Mouse (Mus musculus): ENCODE data around the gene S100a11. TPM values are rescaled to one million over a fixed set of nuclear protein-coding genes. Genes with fewer than 3 reads are reported as not detected.
"Not testable (repeated sequence)": the region's sequence is repeated elsewhere in the genome, so short reads cannot be mapped to it uniquely, and the experiment has no call there.

The S100a11 gene
- total RNA-seq, 2 experiments from 2014 or later = 16.7 to 17.7 TPM

GRCm38 (mm10) chr3:93517343-93517742 lies 2.9 kb upstream of the S100a11 start:
- intact Hi-C loops (cut with DNase I) = no loop called here
- DNase-seq (ENCODE audit: low spot score in 2 of 2) = no peak

DNA sequence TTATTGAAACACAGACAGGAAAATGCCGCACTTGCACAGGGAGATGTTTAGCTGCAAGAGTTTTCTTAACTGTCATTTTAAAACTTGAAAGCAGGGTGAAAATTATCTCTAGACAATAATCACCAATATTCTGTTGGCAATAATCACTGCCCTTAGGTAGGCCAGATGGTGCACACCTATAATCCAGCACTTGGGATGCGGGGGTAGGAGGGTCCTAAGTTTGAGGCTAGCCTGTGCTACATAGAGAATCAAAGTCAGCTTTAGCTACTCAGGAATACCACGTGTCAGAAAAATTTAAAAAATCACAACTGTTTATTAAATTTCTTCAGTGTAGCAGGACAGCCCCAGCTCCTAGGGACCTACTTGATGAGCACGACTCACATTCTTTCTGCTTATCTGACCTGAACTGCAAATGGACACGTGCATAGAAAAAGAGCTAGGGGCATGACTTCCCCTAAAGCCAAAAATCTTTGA lies 395 bp upstream of the S100a11 start:
- intact Hi-C loops (cut with DNase I) = no loop called here
- no peak for DNase-seq (ENCODE audit: low spot score in 2 of 2)

DNA sequence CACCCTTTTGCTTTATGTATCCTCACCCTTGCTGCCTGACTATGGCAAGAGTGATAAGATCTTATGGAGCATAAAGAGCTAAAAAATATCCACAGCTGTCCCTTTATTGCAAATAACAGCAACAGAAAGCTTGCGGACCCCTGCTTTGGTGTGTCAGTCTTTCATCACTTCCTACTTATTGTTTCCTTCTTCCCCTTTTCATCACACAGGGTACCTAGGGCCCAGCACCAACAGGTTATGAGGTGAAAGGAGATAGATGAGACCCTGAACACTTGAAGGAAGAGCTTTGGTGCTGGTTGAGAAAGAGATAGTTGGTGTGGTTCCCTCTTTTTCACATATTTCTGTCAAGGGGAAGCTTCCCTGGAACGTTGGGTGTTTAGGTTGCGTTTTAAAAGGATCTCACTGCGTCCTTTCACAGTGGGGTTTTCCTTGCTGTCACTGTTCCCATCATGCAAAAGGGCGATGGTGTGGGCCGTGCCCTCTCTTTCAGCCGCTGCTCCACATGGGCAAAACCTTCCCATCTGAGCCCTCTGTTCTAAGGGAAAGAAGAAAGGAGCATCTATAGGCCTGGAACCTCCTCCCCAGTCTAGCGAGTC lies 1.3 kb downstream of the S100a11 start:
- no peak for DNase-seq (ENCODE audit: low spot score in 2 of 2)
- intact Hi-C loops (cut with DNase I) = no loop called here

DNA sequence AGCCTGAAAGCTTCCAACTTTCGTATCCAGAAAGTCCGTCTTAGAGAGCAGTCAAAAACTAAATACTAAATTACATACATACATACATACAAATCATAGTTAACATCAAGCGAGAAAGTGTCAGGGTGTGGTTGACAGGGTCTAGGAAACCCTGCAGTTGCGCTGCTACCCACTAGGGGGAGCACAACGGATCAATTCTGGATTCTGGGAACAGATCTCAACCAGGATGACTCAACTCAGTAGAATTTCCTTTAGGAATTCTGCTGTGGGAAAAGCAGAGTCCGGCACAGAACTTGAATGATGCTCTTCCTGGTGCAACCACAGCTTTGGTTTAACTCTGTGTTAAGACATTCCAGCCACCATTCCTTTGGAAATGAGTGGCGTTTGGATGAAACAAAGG lies 2.3 kb downstream of the S100a11 start:
- intact Hi-C loops (cut with DNase I) = no loop called here
- DNase-seq (ENCODE audit: low spot score in 2 of 2) = peak; percentile 54 to 61

DNA sequence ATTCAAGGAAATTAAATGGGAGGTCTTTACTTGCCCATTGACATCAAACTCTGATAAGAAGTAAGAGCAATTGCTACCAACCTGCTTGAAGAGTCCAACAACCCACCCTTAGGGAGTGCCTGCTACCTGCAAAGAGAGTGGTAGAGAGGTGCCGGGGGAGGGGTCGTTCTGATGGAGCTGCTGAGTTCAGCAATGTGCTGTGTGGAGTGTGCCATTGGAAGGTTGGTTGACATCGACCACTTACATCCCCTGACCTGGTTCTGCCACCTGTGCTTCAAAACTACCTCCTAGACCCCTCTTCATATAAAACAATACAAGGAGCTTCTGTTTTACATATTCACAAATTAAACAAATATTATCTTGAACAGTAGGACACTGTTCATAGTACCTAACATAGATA lies 7.0 kb downstream of the S100a11 start:
- intact Hi-C loops (cut with DNase I) = no loop called here
- no peak for DNase-seq (ENCODE audit: low spot score in 2 of 2)

- DNase-seq (ENCODE audit: low spot score in 2 of 2) = no peak
- intact Hi-C loops (cut with DNase I) = no loop called here
Measured at GRCm38 (mm10) chr3:93528807-93529206, 8.5 kb downstream of the S100a11 start.

DNA sequence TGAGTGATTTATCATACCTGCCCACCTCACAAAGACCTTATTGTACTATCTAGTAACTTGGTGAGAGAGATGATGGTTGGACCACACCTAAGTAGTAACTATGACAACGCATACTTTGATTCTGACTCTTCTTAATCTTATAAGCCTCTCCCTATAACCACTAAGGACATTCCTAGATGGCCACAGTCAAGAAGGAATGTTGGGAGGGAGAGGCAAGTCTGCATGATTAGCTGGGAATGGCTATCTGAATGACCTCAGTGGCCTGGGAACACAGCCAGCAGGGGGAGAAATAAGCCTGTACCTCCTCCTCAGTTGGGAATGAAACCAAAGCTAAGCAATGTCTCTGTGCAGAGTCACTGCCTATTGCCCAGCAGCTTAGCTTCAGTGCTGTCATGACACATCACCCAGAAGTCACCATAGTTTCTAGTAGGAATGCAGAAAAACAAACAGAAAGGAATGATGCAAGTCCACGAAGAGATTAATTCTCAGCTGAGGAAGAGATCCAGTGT lies 16.8 kb downstream of the S100a11 start:
- intact Hi-C loops (cut with DNase I) = no loop called here

GRCm38 (mm10) chr3:93538486-93538885 lies 18.2 kb downstream of the S100a11 start:
- intact Hi-C loops (cut with DNase I) = no loop called here
- DNase-seq (ENCODE audit: low spot score in 2 of 2) = no peak

More for the DNA sequence above, 16.8 kb downstream of the S100a11 start:
- no peak for DNase-seq (ENCODE audit: low spot score in 2 of 2)

DNA sequence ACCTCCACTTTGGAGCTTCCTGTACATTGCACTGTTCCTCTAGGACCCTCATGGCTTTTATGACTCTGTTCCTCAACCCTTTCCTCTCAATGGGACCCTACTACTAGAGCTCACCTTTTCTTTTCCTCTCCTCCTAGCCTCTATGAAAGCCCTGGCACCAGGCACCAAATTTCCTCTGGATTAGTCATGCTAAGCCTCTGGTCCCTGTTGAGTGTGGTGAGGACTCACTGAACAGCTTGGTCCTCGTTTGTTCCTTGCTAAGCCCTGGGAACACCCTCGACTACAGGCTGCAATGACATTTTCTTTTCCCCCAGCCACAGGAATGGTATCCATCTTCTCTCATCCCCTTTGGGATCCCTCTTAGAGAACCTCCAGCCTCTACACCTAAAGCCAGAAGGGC lies 21.2 kb downstream of the S100a11 start:
- intact Hi-C loops (cut with DNase I) = no loop called here
- no peak for DNase-seq (ENCODE audit: low spot score in 2 of 2)

GRCm38 (mm10) chr3:93544170-93544569 lies 23.9 kb downstream of the S100a11 start:
- DNase-seq (ENCODE audit: low spot score in 2 of 2); intact Hi-C loops (cut with DNase I): not testable (repeated sequence)

DNA sequence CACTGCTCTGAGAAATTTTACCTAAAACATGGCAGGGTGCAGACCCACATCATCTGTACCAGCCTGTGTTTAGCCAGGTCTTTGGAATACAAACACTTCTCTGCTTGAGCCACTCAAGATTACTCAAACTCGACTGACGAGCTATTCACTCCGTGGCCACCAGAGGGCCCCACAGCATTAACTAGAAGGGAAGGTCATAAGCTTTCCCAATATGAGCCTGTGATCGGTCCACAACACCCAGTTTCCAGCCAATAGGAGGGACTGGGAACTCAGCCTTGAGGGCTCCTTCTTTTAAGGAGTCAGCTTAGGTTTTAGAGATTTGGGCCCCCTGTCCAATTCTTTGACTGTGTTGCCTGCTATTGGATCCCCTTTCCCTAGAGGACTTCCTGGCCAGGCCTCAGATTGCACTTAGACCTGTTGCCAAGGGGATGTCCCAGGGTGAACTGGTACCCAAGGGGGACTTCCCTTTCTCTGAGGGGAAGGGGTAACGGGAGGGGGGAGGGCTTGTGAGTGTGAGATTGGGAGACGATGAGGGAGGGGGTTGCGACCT lies 26.9 kb downstream of the S100a11 start:
- DNase-seq (ENCODE audit: low spot score in 2 of 2) = peak; percentile 77 to 83
- intact Hi-C loops (cut with DNase I) = loop anchor here (1.0 kb wide), 1 partner anchor 60 kb away; no protein-coding TSS in a partner anchor

DNA sequence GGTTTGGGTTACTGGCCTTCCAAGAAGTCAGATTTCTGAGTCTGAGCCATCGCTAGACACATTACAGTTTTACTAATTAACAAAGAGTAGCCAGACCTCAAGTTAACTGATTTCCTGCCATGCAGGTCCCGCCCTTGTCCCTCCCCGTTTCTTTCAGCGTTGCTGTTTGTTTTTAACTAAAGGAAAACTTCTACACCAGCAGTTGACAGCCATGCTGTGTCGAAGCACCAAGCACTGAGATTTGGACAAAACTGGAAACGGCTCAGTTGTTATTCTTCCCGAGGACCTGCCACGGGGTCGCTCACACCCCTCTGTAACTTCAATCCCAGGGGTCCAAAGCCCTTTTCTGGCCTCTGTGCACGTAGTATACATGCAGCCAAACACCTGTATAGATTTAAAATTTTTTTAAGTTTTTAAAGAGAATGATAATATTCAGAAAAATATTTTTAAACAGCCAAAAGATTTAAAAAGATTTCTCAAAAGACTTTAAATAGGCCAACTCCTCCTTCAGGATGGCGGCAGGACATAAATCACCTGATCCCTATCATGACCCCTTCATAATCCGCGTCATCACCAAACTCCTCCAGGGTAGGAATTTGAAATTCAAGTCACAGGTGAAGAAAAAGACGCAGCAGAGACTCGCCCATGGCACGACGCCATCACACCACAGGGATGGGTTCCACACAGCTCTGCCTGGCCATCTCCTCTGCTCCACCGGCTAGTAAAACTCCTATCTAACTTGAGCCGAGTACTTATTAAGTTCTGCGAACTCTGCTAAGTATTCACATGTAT lies 27.7 kb downstream of the S100a11 start:
- intact Hi-C loops (cut with DNase I) = loop anchor here (1.0 kb wide), 1 partner anchor 59 kb away; no protein-coding TSS in a partner anchor
- no peak for DNase-seq (ENCODE audit: low spot score in 2 of 2)

DNA sequence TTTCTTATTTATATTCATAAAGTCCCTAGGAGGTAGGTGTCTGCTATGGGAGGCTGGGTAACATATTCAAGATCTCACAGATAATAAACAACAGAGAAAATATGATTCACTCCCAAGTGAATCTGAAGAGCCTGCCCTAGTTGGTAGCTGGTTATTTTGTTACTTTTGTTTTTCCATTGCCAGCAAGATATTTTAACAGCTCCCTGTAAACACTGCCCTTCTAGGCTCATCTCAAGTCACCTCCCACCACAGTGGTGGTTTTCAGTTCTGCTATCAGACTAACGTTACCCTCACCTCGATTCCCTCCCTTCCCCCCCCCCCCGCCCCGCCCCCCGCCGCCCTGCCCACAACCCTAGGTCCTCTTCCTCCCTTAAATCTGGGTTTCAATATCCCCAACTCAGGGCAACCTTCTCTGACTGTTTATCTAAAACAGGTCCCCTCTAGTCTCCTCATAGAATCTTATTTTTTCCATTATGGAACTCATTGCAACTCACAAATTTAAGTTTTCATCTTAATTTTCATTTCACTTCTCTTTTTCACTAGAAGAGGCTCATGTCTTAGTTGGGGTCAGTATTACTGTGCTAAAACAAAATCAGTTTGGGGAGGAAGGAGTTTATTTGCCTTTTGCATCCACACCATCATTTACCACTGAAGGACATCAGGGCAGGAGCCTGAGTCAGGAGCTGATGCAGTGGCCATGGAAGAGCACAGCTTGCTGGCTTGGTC lies 28.4 kb downstream of the S100a11 start:
- DNase-seq (ENCODE audit: low spot score in 2 of 2) = no peak
- intact Hi-C loops (cut with DNase I) = no loop called here

- intact Hi-C loops (cut with DNase I) = no loop called here
- no peak for DNase-seq (ENCODE audit: low spot score in 2 of 2)
Measured at GRCm38 (mm10) chr3:93549986-93550385, 29.7 kb downstream of the S100a11 start.

DNA sequence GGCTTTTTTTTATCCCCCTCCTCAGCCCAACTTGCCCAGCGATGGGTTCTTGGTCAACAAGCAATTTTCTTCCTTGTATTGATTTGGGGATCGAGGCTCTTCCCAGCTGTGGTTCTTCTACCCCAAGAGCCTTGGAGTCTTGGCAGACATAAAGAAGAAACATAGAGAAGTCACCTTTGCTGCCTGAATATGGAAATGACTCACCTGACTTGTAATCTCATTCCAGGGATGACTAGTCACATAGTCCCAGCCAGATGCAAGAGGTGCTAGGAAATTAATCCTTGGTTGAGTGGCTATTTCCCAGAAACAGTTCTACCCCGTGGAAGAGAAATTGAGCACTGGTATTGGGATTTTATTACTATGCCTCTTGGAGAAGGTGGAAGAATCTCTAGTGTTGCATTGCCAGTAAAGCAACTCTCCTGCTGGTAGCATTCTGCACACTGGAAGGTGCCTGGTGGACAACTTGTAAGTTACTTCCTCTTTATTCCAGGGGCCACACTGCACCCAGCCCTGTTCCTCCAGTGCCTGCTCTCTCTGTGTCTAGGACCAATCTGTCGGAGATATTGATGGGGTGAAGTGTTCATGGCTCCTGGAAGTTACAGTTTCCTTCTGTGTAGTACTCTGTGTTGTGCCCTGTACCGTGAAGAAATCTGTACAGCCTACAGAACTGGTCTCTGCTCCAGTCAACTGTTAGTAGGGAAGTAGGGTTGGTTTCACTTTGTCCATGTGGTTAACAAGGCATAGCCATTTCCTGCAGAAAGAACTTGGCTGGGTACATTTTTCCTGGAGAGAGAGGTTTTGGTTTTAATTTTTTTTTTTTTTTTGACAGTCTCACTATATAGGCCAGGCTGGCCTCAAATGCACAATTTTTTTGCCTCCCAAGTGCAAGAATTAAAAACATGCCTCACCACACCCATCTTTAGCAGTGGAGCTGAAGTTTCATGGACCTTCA lies 31.9 kb downstream of the S100a11 start:
- no peak for DNase-seq (ENCODE audit: low spot score in 2 of 2)
- intact Hi-C loops (cut with DNase I) = no loop called here

DNA sequence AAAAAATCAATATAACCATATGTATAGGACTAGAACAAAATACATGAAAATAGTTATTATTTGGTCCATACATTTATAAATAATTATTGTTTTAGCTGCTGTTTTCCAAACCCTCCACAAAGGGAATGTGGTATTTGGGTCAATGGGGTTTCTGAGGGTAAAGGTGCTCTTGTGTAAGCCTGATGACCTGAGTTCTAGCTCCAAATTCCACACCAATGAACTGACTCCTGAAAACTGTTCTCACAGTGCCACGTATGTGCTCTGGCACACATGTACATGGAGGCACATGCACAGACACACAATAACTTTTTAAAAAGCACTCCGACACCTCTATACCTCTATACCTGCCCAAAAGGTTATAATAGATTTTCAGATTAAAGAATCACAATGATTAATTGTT lies 33.0 kb downstream of the S100a11 start:
- intact Hi-C loops (cut with DNase I) = no loop called here
- DNase-seq (ENCODE audit: low spot score in 2 of 2) = no peak

DNA sequence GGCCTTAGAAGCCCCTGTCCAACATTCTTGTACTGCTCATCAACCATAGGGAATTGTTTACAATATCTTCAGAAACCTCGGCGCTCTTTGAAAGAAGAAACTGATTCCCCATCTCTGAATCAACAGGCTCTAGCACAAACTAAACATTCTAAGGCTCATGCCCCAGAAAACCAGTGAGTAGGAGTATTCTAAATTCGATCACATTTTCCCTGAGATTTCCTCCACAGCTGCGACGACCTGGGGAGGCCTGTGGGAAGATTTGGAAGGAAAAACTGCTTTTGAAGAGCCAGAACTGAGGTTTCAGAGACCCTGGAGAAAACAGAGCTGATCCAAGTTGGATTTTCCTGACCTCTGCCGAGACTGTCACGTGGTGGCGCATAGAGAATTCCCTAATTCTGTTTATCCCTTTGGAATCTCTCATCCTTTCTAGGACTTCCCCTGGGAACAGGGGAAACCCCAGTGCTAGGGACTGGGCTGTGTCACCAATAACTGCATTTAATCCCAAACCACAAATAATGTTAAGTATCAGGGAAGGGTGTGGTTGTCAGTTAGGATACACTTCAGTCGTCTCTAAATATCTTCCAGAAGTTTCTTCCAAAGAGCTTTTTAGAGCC lies 33.6 kb downstream of the S100a11 start:
- intact Hi-C loops (cut with DNase I) = no loop called here
- DNase-seq (ENCODE audit: low spot score in 2 of 2) = no peak

DNA sequence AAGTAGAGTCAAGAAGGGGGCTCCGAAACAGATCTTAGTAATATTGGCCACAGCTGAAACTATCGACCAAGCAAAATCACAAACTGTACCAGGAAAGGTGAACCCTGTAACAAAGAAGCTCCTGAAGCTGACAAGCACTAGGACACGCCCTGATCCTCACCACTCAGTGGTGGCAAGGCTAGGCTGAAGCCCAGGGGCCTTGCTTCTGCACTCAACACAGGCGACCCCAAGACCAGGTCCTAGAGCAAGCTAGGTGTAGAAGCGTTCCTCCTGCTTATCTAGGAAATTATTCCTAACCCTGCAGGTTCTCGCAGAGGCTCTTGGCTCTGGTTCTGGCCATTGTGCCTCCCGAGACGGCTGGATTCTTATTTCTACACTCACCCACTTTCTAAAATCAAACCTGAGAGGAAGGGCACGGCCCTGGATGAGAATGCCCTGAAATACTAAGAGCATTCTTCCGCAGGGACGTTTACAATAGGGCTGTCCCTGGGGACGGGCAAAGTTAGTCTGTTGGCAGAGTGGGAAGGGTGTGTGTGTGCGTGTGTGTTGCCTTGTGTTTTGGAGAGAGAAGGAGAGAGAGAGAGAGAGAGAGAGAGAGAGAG lies 34.2 kb downstream of the S100a11 start:
- intact Hi-C loops (cut with DNase I) = no loop called here
- DNase-seq (ENCODE audit: low spot score in 2 of 2) = no peak
